Mouse (Mus musculus) kidney, adult 8-10 months (tissue): Measurements from ENCODE around the gene Mpzl1.

Source experiments
- DNase-seq, 2 experiments: peaks; one replicate each; pipeline ENCODE4 v3.0.0; 2022

The Mpzl1 gene

GRCm38 (mm10) chr1:165576459-165577112, 57.8 kb downstream of the Mpzl1 start:
- DNase-seq, result no peak

GRCm38 (mm10) chr1:165576005-165576404, 58.3 kb downstream of the Mpzl1 start:
- DNase-seq, result no peak

- DNase-seq, result no peak
These were observed 66.9 kb downstream of the Mpzl1 start for GRCm38 (mm10) chr1:165567466-165567865.

- DNase-seq, result peak; percentile 50 to 71
These were observed 69.1 kb downstream of the Mpzl1 start for GRCm38 (mm10) chr1:165565283-165565682.

GRCm38 (mm10) chr1:165559073-165559472, 75.3 kb downstream of the Mpzl1 start:
- DNase-seq, result no peak

- no peak for DNase-seq
These were observed 77.6 kb downstream of the Mpzl1 start for GRCm38 (mm10) chr1:165556711-165557110.
